Mouse (Mus musculus): Measurements from ENCODE around the gene Iffo1. TPM values are rescaled to one million over a fixed set of nuclear protein-coding genes. Genes with fewer than 3 reads are reported as not detected.

Gene Iffo1
- polyA plus RNA-seq, 1 experiment from 2014 or later: 6.6 TPM

Small RNA genes within 50 kb of the gene (microRNA-seq; reads per million reads assigned to microRNA genes)
- gene Mir3098 (2.8 reads per million), gene Mir7045 (not detected)

Other genes starting within 250 kb of the Iffo1 start
- 0.32 and 0.33 TPM in 2 replicates for gene Lag3, start 233.5 kb upstream of the Iffo1 start, polyA plus RNA-seq (2016; fragmentation: Nextera tagmentation; extraction: Ambion mirVana)
- gene Ptms, start 225.1 kb upstream of the Iffo1 start, polyA plus RNA-seq (2016; fragmentation: Nextera tagmentation; extraction: Ambion mirVana): 64.5 and 66.7 TPM in 2 replicates
- 178 and 187 TPM in 2 replicates for gene Mlf2, start 213.9 kb upstream of the Iffo1 start, polyA plus RNA-seq (2016; fragmentation: Nextera tagmentation; extraction: Ambion mirVana)
- 88.7 and 95.2 TPM in 2 replicates for gene Cops7a, start 179.7 kb upstream of the Iffo1 start, polyA plus RNA-seq (2016; fragmentation: Nextera tagmentation; extraction: Ambion mirVana)
- 0.11 TPM in 1 of 2 replicates, not detected in the other for gene Pianp, start 148.5 kb upstream of the Iffo1 start, polyA plus RNA-seq (2016; fragmentation: Nextera tagmentation; extraction: Ambion mirVana)
- 6.6 and 7.2 TPM in 2 replicates for gene Zfp384, start 136.1 kb upstream of the Iffo1 start, polyA plus RNA-seq (2016; fragmentation: Nextera tagmentation; extraction: Ambion mirVana)
- 34.4 and 34.6 TPM in 2 replicates for gene Ing4, start 105.5 kb upstream of the Iffo1 start, polyA plus RNA-seq (2016; fragmentation: Nextera tagmentation; extraction: Ambion mirVana)
- gene Acrbp, start 95.6 kb upstream of the Iffo1 start, polyA plus RNA-seq (2016; fragmentation: Nextera tagmentation; extraction: Ambion mirVana): 2.8 and 3.7 TPM in 2 replicates
- 1.9 and 2.2 TPM in 2 replicates for gene Lpar5, start 77.3 kb upstream of the Iffo1 start, polyA plus RNA-seq (2016; fragmentation: Nextera tagmentation; extraction: Ambion mirVana)
- 38.3 and 40.5 TPM in 2 replicates for gene Chd4, start 49.3 kb upstream of the Iffo1 start, polyA plus RNA-seq (2016; fragmentation: Nextera tagmentation; extraction: Ambion mirVana)
- gene Nop2, start 13.3 kb upstream of the Iffo1 start, polyA plus RNA-seq (2016; fragmentation: Nextera tagmentation; extraction: Ambion mirVana): 83.1 and 85.3 TPM in 2 replicates
- gene Gapdh, start 21.2 kb downstream of the Iffo1 start, polyA plus RNA-seq (2016; fragmentation: Nextera tagmentation; extraction: Ambion mirVana): 1,499 and 1,575 TPM in 2 replicates
- gene Ncapd2, start 46.5 kb downstream of the Iffo1 start, polyA plus RNA-seq (2016; fragmentation: Nextera tagmentation; extraction: Ambion mirVana): 132 and 138 TPM in 2 replicates
- 211 and 222 TPM in 2 replicates for gene Mrpl51, start 46.6 kb downstream of the Iffo1 start, polyA plus RNA-seq (2016; fragmentation: Nextera tagmentation; extraction: Ambion mirVana)
- gene Vamp1, start 70.3 kb downstream of the Iffo1 start, polyA plus RNA-seq (2016; fragmentation: Nextera tagmentation; extraction: Ambion mirVana): 2.3 and 2.6 TPM in 2 replicates
- 3.8 and 4.0 TPM in 2 replicates for gene Tapbpl, start 86.6 kb downstream of the Iffo1 start, polyA plus RNA-seq (2016; fragmentation: Nextera tagmentation; extraction: Ambion mirVana)
- gene Cd27, start 91.8 kb downstream of the Iffo1 start, polyA plus RNA-seq (2016; fragmentation: Nextera tagmentation; extraction: Ambion mirVana): 2.6 and 3.2 TPM in 2 replicates
- gene Tuba3a, start 140.8 kb downstream of the Iffo1 start, polyA plus RNA-seq (2016; fragmentation: Nextera tagmentation; extraction: Ambion mirVana): not detected in 2 replicates
- 19.2 and 22.9 TPM in 2 replicates for gene Ltbr, start 168.6 kb downstream of the Iffo1 start, polyA plus RNA-seq (2016; fragmentation: Nextera tagmentation; extraction: Ambion mirVana)
- 0.23 and 0.50 TPM in 2 replicates for gene Scnn1a, start 175.4 kb downstream of the Iffo1 start, polyA plus RNA-seq (2016; fragmentation: Nextera tagmentation; extraction: Ambion mirVana)
- gene Tnfrsf1a, start 204.1 kb downstream of the Iffo1 start, polyA plus RNA-seq (2016; fragmentation: Nextera tagmentation; extraction: Ambion mirVana): 23.0 and 23.4 TPM in 2 replicates
- gene Plekhg6, start 235.6 kb downstream of the Iffo1 start, polyA plus RNA-seq (2016; fragmentation: Nextera tagmentation; extraction: Ambion mirVana): 0.37 and 0.39 TPM in 2 replicates

Data from liver, embryonic 12.5 days (tissue).